Mouse (Mus musculus): ENCODE measurements around the gene Lrrc4b. TPM values are rescaled to one million over a fixed set of nuclear protein-coding genes. Genes with fewer than 3 reads are reported as not detected.

Lrrc4b gene
- polyA plus RNA-seq, 2 experiments, result 1.6 to 15.3 TPM

DNA sequence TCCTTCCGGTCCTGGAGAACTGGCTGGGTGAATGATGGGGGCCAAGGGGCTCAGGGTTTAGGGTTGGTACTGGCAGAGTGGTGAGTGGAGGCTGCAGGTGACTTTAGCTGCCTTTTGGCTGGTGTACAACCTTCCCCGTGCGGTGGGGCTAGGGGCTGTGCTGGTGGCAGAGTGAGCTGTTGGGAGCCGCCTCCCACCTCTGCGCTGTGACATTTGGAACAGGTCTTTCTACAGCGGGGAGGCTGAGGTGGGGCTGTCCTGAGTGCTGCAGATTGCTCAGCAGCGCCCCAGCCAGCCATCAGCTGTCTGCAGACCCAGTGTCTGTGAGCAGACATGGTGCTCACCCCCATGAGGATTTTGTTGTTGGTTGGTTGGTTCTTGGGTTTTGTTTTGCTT lies 16.7 kb downstream of the Lrrc4b start:
- H3K4me3 ChIP-seq (replicated peaks; ENCODE audit: low read length), result no peak overlapping the region
- H3K27me3 ChIP-seq (ENCODE audit: control insufficient read depth, insufficient read depth, low read length), result peaks cover 59% of the 10 kb centered on the region
- H3K4me1 ChIP-seq (ENCODE audit: control insufficient read depth, insufficient read depth, low read length), result peaks cover 5% of the 10 kb centered on the region; the same call in 1 of the 2 replicates
- H3K27ac ChIP-seq (replicated peaks; ENCODE audit: low read depth, low read length), result no peak overlapping the region
- no peak overlapping the region for H3K9ac ChIP-seq (ENCODE audit: low read depth, low read length, severe bottlenecking)
- no peaks in the 10 kb centered on the region for H3K36me3 ChIP-seq (ENCODE audit: control insufficient read depth, insufficient read depth, low read length)
- 15% methylated on average over 7 of the region's 7 CpGs for WGBS
- no peak overlapping the region for H3K4me2 ChIP-seq (replicated peaks; ENCODE audit: low read depth, low read length, severe bottlenecking)
- no peak for TF ChIP-seq POLR2A (IDR thresholded peaks at IDR 0.05; ENCODE audit: borderline replicate concordance, extremely low read depth, insufficient read depth, insufficient read length)
- ATAC-seq (ENCODE audit: low FRiP score, low read depth) (no peak), DNase-seq (ENCODE audit: low spot score) (no peak)
- H3K9me3 ChIP-seq (ENCODE audit: control insufficient read depth, low read length), result no peaks in the 10 kb centered on the region

DNA sequence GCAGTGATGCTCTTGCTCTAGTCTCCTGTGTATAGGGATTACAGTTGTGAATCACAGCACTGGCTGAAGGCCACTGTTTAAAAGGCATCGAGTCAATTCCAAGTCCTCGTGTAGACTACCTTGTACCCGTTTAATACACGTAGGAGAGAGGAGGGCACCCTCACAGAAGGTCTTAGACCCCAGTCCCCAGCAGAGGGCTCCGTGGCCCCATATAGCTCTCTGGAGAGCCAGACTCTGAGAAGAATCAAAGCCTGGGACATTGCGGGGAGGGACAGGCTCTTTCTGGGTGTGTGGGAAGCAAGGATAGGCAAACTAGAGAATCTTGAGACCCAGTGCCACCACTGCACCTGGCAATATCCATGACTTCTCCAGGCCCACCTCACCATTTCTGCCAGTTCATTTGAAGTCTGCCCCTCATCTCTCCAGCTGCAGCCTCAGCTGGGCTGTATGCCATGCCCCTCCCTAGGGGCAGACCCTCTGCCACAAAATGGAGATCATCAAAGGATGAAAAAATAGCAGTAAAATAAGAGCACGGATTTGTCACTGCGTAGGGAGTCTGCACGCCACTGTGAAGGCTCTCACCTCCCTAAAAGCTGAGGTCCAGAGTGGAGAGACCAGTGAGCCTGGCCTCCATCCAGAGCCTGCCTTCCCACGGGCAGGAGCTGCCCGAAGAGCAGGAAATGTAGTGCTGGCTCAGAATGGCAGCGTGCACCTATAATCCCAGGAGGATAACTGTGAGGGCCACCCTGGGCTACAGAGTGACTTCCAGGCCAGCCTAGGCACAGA lies 17.4 kb downstream of the Lrrc4b start:
- WGBS, result 40% methylated on average over 12 of the region's 12 CpGs
- no peaks in the 10 kb centered on the region for H3K9me3 ChIP-seq (ENCODE audit: control insufficient read depth, low read length)
- H3K4me2 ChIP-seq (replicated peaks; ENCODE audit: low read depth, low read length, severe bottlenecking), result no peak overlapping the region
- no peak overlapping the region for H3K27ac ChIP-seq (replicated peaks; ENCODE audit: low read depth, low read length)
- ATAC-seq (ENCODE audit: low FRiP score, low read depth) (no peak), DNase-seq (ENCODE audit: low spot score) (no peak)
- TF ChIP-seq POLR2A (IDR thresholded peaks at IDR 0.05; ENCODE audit: borderline replicate concordance, extremely low read depth, insufficient read depth, insufficient read length), result no peak
- H3K4me1 ChIP-seq (ENCODE audit: control insufficient read depth, insufficient read depth, low read length), result peaks cover 5% of the 10 kb centered on the region; the same call in 1 of the 2 replicates
- no peak overlapping the region for H3K9ac ChIP-seq (ENCODE audit: low read depth, low read length, severe bottlenecking)
- H3K36me3 ChIP-seq (ENCODE audit: control insufficient read depth, insufficient read depth, low read length), result no peaks in the 10 kb centered on the region
- no peak overlapping the region for H3K4me3 ChIP-seq (replicated peaks; ENCODE audit: low read length)
- H3K27me3 ChIP-seq (ENCODE audit: control insufficient read depth, insufficient read depth, low read length), result peaks cover 51% of the 10 kb centered on the region

DNA sequence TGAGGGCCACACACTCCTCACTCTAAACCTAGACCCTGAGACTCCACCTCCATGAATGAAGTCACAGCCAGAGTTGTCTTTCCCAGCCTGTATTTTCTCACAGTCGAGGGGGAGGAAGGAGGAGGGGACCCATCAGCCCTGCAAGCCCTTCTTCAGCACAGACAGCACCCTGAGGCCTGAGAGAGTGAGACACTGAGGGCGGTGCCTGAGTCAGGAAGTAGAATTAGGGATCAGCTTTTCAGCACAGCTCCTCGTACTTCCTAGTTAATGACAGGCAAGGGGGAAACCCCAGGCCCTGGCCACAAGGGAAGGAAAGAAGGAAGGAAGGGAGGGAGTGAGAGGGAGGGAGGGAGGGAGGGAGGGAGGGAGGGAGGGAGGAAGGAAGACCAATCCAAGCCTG lies 24.4 kb downstream of the Lrrc4b start:
- Histone ChIP-seq H3K4me2 (replicated peaks; ENCODE audit: low read depth, low read length, severe bottlenecking) (no peak overlapping the region), H3K36me3 (ENCODE audit: control insufficient read depth, insufficient read depth, low read length) (no peaks in the 10 kb centered on the region), H3K27me3 (ENCODE audit: control insufficient read depth, insufficient read depth, low read length) (no peaks in the 10 kb centered on the region), H3K9ac (ENCODE audit: low read depth, low read length, severe bottlenecking) (no peak overlapping the region), H3K9me3 (ENCODE audit: control insufficient read depth, low read length) (no peaks in the 10 kb centered on the region), H3K4me1 (ENCODE audit: control insufficient read depth, insufficient read depth, low read length) (no peaks in the 10 kb centered on the region), H3K4me3 (replicated peaks; ENCODE audit: low read length) (no peak overlapping the region), H3K27ac (replicated peaks; ENCODE audit: low read depth, low read length) (no peak overlapping the region)
- no peak for TF ChIP-seq POLR2A (IDR thresholded peaks at IDR 0.05; ENCODE audit: borderline replicate concordance, extremely low read depth, insufficient read depth, insufficient read length)
- WGBS, result 16% methylated on average over 3 of the region's 3 CpGs
- ATAC-seq (ENCODE audit: low FRiP score, low read depth) (no peak), DNase-seq (ENCODE audit: low spot score) (no peak)

DNA sequence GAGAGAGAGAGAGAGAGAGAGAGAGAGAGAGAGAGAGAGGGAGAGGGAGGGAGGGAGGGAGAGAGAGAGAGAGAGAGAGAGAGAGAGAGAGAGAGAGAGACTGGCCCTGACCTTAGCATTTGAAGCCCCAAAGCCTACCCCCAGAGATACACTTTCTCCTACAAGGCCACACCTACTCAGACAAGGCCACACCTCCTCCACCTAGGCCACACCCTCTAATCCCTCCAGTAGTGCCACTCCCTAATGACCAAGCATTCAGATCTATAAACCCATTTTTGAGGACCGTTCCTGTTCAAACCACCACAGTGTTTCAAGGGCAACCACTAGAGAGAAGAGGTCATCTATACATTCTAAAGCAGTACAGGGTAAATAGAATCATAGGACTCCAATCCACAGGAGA lies 27.5 kb downstream of the Lrrc4b start:
- Histone ChIP-seq H3K36me3 (ENCODE audit: control insufficient read depth, insufficient read depth, low read length) (no peaks in the 10 kb centered on the region), H3K4me2 (replicated peaks; ENCODE audit: low read depth, low read length, severe bottlenecking) (no peak overlapping the region), H3K4me3 (replicated peaks; ENCODE audit: low read length) (no peak overlapping the region), H3K4me1 (ENCODE audit: control insufficient read depth, insufficient read depth, low read length) (no peaks in the 10 kb centered on the region), H3K9ac (ENCODE audit: low read depth, low read length, severe bottlenecking) (no peak overlapping the region), H3K27me3 (ENCODE audit: control insufficient read depth, insufficient read depth, low read length) (peaks cover 9% of the 10 kb centered on the region), H3K27ac (replicated peaks; ENCODE audit: low read depth, low read length) (no peak overlapping the region), H3K9me3 (ENCODE audit: control insufficient read depth, low read length) (no peaks in the 10 kb centered on the region)
- TF ChIP-seq POLR2A (IDR thresholded peaks at IDR 0.05; ENCODE audit: borderline replicate concordance, extremely low read depth, insufficient read depth, insufficient read length), result no peak
- WGBS, result 84% methylated on average over 1 of the region's 1 CpGs
- DNase-seq (ENCODE audit: low spot score), result no peak
- no peak for ATAC-seq (ENCODE audit: low FRiP score, low read depth)

DNA sequence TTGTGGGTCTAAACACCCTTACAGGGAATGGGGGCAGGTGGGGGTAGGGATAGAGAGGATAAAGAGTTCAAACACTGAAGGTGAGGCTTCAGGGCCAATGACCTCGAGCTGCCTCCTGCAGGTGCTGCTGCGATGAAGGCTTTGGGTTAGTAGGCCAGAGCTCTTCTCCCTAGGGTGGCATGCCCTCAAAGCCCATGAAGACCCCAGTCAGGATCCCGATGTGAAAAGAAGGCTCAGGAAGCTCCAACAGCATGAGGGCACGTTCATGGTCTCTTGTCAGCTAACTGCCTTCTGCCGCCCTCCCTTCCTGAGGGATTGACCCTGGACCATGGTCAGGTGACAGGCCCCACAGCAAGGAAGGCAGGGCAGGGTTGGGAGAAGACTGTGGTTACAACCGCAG lies 31.2 kb downstream of the Lrrc4b start:
- ATAC-seq (ENCODE audit: low FRiP score, low read depth) (no peak), DNase-seq (ENCODE audit: low spot score) (no peak)
- Histone ChIP-seq H3K4me2 (replicated peaks; ENCODE audit: low read depth, low read length, severe bottlenecking) (no peak overlapping the region), H3K27ac (replicated peaks; ENCODE audit: low read depth, low read length) (no peak overlapping the region), H3K4me1 (ENCODE audit: control insufficient read depth, insufficient read depth, low read length) (peaks cover 2% of the 10 kb centered on the region; the same call in 1 of the 2 replicates), H3K9ac (ENCODE audit: low read depth, low read length, severe bottlenecking) (no peak overlapping the region), H3K4me3 (replicated peaks; ENCODE audit: low read length) (no peak overlapping the region), H3K36me3 (ENCODE audit: control insufficient read depth, insufficient read depth, low read length) (0 out of 2 replicates have a peak, but pooled peaks cover 9% of the 10 kb centered on the region), H3K9me3 (ENCODE audit: control insufficient read depth, low read length) (no peaks in the 10 kb centered on the region), H3K27me3 (ENCODE audit: control insufficient read depth, insufficient read depth, low read length) (peaks cover 39% of the 10 kb centered on the region)
- 63% methylated on average over 6 of the region's 6 CpGs for WGBS
- no peak for TF ChIP-seq POLR2A (IDR thresholded peaks at IDR 0.05; ENCODE audit: borderline replicate concordance, extremely low read depth, insufficient read depth, insufficient read length)
